Mouse (Mus musculus) small intestine, adult 2 months (tissue): ENCODE measurements around the gene 9430097D07Rik.

Source experiments
- CTCF ChIP-seq: fragments of 200-500 bp; IDR thresholded peaks from 2 replicates; pipeline ENCODE4 v1.5.1; 2012; ENCODE audit warnings: low read depth, mild to moderate bottlenecking, control low read depth, inconsistent platforms, low read length, moderate library complexity, mixed read lengths; ENCODE audit not compliant: insufficient replicate concordance, insufficient read length; ENCODE audit errors: extremely low read depth
- POLR2A ChIP-seq: fragments of 200-500 bp; IDR thresholded peaks from 2 replicates; pipeline ENCODE4 v1.6.1; 2012; ENCODE audit warnings: low read depth, mild to moderate bottlenecking, control low read depth, inconsistent platforms, low read length, moderate library complexity

GRCm38 (mm10) chr2:32541986-32542573, 33.4 kb downstream of the 9430097D07Rik start:
- no peak for TF ChIP-seq POLR2A
- no peak for TF ChIP-seq CTCF
